Mouse (Mus musculus) 3T3-L1 (cell line): ENCODE measurements around the gene Nkd1.

Experiments used
- DNase-seq: peaks from one replicate; pipeline ENCODE4 v3.0.0-alpha.2; 2015; ENCODE audit warnings: low read depth, low spot score

The Nkd1 gene

DNA sequence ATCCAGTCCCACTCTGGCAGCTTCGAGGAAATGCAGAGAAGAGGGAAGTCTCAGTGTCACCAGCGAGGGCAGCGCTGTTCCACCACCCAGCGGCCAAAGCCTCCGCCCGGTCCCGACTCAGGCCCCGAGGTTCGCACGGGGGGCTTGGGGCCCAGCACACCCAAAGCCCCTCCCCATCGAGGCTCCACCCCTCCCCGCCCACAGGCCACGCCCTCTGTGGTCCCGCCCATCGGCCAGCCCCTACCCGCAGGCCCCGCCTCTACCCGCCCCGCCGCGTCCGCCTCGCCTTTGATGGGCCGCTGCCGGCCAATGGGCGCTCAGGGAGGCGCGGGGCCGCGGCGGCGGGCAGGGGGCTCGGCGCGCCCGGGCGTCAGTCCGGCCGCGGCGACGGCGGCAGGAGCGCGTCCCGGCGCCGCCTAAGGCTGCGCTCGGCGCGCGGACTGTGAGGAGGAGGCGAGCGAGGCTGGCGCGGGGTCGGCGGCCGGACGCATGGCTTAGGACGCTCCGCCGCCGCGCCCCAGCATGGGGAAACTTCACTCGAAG, at the start of gene Nkd1:
Nkd1 (plus strand) TSS at position 370 of the 543 bp plus-strand sequence.
- no peak for DNase-seq

DNA sequence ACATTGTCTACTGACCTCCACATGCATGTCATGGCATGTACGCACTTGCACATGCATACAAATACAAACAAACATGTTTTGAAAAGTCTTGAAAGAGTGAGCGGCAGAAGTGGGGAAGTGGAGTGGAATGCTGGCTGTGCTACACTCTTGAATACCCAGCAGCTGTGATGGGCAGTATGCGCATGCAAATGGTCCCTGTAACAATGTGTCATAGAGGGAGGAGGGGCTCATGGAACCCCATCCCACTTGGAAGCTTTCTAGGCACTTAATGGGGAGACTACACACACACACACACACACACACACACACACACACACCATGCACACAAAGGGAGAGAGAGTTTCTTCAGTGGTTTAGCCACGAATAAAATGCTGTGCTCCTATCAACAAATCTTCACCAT, 39.9 kb upstream of the Nkd1 start:
- no peak for DNase-seq

DNA sequence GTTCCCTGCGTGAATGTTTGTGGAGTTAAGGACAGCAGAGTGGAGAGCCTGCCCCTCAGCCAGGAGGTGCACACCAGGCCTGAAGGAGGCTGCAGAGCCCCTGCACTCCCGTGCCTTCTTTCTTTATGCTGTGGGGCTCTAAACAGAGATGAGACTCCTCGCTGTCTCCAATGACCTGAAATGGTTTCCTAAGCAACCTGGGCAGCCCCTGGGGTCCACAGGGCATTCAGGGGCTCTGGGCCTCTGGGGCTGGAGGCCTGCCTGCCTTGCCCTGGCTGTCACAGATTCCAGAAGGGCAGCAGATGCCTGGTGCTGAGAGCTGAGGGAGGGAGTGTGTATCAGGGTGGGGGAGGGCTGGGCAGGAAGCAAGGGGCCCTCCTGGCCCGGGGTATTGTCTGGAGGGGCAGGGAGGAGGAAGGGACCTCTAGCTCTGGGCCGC, 32.7 kb upstream of the Nkd1 start:
- DNase-seq, result no peak

DNA sequence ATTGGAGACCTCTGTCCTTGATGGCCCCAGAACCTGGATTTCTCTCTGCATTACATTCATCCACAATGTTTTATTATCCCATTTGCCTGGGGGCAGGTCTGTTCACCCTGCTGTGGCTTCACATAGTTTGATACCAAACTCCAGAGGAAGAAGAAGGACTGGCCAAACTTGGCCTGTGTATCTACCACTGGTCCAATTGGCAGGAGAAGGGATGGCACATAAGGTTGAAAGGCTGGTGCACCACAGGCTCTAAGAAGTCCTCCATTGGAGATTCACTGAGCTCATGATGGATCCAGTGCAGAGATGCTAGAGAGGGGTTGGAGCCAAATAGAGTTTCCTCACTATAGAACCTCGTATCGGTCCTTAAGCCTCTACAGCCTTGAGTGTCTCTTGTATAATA, 27.1 kb upstream of the Nkd1 start:
- no peak for DNase-seq

DNA sequence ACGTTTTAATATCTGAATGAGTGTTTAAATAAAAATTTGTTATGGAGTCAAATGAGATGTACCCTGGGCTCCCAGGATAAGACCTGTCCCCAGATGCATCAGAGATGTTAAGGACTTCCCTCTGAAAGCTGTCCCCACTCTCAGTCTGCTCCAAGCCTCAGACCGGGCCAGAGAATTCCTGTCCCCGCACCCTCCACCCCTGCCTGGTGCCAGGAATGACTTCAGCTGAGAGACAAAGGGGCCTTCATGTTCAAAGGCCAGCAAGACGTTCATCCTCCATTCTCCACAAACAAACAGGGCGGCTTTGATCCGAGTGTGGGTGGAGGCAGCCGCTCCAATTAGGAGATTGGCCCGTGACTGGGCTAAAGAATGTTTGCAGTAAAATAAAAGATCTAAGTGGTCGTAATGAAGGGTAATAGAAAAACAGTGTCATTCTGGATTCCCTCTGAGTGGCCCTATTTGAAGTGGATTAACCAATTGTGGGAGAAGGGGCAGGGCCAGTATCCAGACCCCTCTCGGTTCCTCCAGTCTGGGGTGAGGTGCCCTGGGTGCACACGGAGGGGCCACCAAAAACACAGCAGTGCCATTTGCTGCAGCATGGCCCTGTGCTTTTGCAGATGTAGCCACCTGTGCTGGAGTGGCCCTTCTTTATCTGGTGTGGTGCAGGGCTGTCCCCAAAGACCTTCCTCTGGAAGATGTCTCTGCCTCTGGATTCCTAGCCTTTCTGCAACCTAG, 25.9 kb upstream of the Nkd1 start:
- no peak for DNase-seq

DNA sequence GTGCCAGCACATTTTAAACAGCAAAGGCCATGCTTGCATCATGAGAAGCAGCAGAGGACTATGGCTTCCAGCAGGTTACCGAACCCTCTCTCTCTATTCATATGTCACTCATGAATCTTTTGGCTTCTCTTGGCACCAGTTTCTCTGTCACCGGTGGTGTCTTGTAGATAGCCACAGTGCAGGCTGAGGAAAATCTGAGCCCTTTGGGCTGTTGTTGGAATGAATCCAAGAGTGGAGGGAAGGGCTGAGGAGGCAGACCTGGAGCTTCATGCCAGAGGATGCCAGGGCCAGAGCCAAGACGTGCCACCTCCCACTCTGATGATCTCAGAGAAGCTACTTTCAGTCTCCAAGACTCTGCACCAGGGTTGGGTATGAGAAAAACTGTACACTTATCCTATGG, 19.0 kb upstream of the Nkd1 start:
- DNase-seq, result no peak

DNA sequence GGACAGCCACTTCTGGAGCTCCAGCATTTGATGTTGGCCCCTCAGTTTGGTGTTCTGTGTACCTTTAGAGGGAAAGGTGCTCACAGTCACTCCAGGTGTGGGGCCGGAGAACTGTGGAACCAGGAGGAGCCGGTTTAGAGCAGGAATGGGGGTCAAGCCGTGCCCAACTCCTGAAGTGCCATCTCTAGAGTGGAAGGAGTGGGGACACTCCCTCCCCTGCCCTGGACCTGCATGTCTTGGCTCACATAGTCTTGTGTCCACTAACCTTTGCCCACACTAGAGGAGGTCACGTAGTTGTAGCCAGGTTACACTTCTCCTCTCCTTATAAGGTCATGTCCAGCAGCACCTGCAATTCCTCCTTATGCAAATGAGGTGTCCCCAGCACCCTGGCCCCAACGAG, 14.2 kb upstream of the Nkd1 start:
- DNase-seq, result no peak

DNA sequence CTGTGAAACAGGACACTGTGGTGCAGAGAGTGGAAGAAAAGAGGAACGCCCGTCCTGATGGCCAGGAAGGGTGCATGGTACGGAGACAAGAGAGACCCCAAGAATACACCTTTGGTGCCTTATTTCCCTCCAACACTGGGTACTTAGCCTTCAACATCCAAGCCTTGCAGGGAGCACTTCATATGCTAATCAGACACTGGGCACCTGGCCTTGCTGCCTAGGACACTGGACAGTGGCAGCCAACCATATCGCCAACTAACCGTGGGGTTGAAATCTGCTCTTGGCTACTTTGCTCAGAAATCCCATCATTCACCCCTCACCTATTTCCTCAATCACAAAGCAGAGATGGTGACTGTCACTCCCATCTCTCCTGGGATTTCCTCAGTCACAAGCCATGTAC, 10.1 kb upstream of the Nkd1 start:
- DNase-seq, result no peak

DNA sequence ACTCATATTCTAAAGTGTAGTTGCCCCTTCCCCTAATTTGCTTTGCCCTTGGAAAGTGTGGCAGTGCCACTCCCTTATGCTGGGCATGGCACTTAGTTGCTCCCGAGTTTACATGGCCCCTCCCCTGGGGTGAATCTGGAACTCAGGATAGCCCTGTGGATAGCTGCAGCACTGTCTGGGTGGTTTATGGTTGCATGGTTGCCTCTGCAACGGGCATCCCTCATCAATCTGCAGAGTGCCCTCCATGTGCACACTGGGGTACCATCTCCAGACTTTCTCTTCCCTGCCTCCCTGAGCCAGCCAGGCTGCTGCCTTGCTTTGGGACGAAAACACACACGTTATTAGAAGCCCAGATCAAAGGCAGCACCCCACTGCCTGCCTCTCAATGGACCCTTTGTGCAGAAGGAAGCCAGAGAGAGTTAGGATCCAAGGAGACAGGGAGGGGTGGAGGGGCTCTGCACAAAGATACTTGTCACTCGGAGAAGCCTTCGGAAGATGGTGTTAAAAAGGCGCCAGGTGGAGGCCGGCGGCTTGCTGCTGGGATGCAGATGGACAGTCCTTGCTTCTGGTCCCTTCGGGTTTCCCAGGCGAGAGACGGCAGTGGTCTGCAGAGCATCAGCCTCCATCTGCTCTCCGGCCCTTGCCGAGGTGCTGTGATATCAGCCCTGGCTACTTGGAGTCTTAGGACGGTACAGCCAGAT, 8.9 kb upstream of the Nkd1 start:
- no peak for DNase-seq

DNA sequence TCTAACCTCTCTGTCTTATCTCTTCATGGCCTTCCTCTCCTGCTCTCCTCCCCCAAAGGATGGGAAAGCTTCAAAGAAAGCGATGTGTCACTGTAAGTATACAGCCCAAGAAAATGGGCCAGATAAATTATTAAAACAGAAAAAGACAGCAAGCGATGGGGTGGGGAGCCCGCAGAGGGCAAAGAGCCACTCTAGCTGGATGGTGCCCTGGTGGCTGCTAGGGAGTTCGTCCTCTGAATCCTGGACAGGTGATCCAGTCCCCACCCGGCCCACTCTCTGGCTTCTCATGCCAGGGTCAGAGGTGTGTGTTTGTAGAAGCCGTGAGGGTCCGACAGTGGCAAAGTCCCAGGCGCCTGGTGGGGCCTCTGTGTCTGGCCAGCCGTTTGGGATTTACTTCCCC, 3.1 kb upstream of the Nkd1 start:
- DNase-seq, result no peak

DNA sequence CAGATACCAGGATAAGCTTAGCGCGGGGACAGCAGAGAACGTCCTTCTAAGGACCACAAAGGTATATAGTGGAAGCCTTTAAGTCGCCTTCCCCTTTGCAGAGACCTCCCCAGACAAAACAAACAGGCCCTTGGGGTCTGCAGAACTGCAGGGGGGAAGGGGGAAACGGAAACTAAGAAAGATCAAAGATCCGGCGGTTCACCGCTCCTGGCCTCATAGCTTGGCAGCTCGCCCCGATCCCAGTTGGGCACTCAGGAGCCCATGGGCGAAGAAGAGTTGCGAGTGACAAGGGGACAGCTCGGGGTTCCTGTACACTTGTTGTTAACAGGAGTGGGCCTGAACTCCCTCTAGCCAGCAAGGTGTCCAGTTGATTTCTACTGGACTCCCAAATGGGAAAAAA, 773 bp upstream of the Nkd1 start:
- DNase-seq, result no peak

DNA sequence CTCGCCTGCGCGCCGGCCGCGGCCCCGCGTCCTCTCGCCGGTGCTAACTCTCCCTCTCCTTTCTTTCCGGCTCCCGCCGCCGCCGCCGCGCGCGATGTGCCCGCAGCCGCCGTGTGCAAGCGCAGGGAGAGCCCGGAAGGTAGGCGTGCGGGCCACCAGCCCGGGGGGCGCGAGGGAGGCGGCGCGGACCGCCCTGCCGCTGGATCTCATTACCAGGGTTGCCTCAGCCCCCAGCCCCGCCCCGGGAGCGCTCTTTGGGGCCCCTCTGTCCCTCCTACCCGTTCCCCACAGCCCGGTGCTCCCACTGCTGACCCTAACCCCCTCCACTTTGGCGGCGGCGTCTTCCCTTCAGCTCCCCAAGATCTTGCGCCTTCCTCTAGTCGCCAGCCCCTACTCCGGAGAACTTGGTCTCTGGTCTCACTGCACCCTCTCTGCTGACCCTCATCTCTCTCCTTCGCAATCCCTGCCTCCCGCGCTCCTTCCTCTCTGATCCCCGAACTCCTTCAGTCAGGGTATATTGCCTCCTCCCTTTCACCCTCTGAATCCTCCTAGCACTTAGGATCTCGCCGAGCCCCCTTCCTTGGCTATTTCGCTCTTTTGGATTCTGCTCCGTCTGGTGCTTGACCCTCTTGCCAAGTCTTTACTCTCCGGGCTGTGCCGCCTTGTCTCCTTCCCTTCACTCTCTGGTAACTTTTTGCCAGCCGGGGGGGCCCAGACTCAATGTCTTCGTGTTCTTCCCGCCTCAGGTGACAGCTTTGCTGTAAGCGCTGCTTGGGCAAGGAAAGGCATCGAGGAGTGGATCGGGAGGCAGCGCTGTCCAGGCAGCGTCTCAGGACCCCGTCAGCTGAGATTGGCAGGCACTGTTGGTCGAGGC, 624 bp downstream of the Nkd1 start:
- no peak for DNase-seq

DNA sequence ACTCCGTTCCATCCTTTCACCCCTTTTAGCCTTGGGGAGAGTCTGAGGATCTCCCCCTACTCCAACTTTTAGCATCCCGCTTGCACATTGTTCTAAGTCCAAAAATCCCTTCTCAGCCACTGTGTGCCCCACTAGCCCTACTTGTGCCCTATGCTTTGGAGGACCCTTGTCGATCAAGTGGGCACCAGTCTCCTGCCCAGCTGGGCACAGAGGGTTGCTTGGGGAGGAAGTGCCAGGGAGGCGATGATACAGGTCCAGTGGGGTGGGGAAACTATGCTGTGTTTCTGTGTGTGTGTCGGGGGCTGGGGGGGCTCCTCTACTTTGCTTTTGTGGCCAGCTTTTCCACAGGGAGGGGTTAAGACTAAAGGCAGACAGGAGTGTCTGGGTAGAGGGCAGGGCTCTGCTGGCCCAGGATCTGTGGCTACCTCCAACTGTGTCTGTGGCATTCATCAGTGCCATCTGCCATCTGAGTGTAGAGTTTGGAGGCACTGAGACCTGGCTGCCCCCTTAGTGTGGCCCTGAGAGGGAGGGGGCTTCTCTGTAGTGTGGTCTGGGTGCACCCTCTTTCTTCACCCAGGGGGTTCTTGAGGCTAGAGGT, 1.4 kb downstream of the Nkd1 start:
- no peak for DNase-seq

DNA sequence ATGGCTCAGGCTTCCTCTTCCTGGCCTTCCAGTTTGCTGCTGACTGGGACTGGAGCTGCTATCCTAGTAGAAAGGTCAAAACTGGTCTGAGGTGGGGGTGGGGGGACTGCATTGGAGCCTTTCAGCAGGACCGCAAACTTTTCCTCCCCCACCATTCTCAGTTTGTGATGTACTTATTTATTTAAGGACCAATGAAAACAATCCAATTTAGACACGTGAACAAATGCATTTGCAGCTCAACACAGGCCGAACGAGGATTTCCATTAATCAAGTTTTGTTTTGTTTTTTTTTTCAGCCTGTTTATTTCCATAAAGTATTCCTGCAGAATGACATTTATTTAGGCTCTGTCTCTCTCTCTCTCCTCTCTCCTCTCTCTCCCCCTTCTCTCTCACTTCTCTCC, 2.5 kb downstream of the Nkd1 start:
- DNase-seq, result no peak

DNA sequence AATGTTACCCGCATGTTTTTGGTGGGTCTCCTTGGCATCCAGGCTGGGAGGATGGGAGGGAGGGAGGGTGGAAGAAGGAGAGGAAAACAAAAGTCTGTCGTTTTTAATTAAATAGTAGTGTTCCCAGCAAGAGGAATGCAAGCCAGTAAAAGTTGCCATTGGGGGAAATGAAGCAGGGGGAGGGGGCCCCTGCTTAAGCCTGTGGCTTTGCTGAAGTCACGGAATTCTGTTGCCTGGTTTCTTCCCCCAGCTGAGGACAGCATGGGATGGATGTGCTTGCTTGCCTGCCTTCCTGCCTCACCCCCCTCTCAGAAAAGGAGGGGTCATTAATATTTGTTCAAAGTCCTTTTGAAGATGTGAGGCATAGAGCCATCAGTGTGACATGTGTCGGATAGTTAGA, 3.0 kb downstream of the Nkd1 start:
- DNase-seq, result no peak

DNA sequence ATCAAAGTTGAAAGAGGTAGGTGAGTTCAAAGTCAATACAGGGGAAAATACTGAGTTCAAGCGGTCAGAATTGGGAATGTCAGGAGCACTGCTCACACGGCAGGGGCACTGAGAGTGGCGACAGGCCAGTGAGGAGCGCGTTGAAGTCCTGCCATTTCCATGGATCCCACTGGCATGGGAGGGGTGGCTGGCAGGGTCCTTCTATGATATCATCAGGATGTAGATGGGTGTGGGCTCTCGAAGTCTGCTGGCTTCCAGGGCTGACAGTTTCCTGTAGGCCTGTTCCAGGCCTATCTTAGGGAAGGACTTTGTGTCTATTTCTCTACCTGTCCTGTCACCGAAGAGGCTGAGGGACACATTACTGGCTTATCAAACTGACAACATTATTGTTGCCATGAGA, 3.7 kb downstream of the Nkd1 start:
- DNase-seq, result no peak

DNA sequence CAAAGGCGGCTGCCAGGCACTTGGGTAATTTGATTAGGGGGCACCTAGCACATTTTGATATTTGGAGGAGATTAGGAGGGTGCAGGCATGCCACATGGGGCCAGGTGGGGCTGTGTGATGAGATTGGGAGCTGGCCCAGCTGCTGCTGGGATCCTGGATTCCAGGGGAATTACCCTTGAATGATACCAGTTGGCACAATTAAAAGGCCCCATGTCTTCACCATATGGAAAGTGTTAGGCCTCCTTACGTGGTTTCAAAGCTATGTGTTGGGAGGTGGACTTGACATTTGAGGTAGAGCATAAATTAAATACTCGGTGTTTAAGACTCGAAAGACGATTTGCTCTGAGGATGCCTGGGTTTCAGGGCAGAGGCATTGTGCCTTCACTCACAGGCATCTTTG, 5.1 kb downstream of the Nkd1 start:
- peak; percentile 39 for DNase-seq

DNA sequence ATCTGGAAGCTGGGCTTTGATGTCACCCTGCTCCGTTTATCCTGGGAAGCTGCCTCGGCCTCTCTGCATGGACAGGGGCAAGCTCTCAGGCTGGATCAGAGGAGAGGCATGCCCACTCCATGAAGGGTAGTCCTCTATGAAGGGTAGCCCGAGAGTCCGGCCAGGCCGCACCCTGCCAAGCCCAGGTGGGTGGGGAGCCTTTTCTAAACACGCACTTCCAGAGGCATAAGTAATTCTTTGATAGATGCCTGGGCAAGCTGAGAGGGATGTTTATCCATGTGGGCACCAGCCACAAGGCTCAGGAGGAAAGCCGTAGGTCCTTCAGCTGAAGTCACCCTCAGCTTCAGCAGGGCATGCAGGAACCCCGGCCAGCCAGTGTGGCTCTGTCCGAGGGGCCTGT, 7.0 kb downstream of the Nkd1 start:
- no peak for DNase-seq

DNA sequence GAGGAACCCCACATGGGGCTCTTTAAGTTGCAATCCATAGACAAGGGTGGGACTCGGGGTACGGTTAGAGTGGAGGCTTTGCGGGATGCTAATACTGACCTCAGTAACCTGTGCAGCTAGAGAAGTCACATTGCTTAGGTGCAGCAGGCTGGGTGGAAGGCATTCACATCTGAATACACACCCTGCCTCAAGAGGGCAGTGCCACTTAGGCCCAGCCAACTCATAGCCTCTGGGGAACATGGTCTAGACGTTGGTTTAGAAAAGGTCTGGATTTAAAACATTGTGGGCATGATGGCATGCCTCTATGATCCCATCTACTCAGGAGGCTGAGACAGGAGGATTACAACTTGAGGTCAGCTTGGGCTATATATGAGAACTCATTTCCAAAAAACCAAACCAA, 8.6 kb downstream of the Nkd1 start:
- no peak for DNase-seq

DNA sequence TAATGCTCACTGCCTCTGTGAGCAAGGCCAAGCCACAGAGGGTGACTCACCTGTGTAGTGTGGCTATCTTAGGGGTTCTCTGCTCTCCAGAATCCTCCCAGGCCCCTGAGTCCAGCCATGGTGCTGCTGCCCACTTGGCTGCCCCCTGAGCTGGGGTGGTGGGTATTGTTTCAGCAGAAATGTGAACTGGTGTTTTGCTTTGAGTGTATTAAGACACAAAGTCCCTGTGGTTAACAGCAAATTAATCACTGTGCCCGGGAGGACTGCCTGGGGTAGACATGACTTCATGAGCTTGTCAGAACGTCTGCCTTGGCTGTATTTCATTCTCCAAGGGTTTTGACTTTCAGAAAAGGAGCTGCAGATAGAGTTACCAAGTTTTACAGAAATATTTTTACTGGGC, 15.9 kb downstream of the Nkd1 start:
- no peak for DNase-seq

DNA sequence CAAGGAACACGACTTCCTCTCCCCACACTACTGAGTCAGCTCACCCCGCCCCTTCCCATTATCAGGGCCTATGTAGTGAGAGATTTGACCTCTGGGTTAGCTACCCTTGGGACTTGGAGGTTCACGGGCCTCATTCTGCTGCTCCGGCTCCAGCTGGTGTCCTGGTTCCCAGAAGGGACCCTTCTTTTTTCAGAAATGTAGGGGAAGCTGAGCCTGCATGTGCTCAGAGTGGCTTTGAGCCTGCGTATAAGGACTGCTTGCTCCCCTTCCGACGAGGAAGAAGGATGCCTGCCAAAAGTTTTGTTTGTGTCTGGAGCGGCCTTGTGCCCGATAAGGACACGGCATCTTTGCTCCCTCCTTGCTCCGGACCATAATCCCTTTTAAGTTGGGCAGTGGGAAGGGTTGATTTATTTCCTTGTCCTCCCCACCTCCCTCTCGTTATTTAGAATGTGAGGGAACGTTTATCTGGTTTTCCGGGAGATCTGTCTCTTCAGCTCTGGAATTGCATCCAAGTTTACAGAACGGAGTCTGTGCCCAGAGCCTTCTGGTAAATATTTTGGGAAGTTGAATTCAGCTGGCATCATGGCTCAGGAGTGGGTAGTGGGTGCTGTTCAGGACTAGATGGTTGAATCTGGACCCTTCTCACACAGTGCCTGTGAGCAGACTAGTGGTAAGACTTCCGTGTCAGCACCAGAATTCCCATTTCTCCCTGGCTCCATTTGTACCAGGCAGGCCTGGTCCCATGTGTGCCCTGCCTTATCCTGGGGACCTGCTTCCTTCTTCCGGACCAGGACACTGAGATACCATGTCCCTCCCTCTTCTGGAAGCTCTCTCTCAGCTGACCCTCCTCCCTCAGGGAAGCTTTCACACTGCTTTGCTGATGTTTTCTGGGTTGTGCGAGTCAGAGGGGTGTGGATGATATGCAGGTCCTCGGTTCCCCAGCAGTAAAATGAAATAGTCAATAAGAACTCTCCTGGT, 17.1 kb downstream of the Nkd1 start:
- DNase-seq, result no peak
